Mouse (Mus musculus) CH12.LX (cell line): ENCODE results near the gene Gper1.

Experiments used
- CTCF ChIP-seq, 2 experiments: IDR thresholded peaks in 1 of 2; conservative IDR thresholded peaks in 1 of 2; 2 replicates each; pipeline ENCODE4 v1.5.1; 2011 to 2012; ENCODE audit warnings: low read depth in 2 of 2, low read length in 2 of 2, improper control_type of control experiment in 1 of 2, inconsistent platforms in 1 of 2, mild to moderate bottlenecking in 1 of 2, moderate library complexity in 1 of 2
- POLR2A ChIP-seq: IDR thresholded peaks from 2 replicates; pipeline ENCODE4 v1.6.1; 2011; ENCODE audit warnings: low read depth, mild to moderate bottlenecking, improper control_type of control experiment, low read length
- RCOR1 ChIP-seq: conservative IDR thresholded peaks from 2 replicates; pipeline ENCODE4 v1.6.1; 2012; ENCODE audit warnings: low read depth, mild to moderate bottlenecking, inconsistent platforms, low read length, improper control_type of control experiment

DNA sequence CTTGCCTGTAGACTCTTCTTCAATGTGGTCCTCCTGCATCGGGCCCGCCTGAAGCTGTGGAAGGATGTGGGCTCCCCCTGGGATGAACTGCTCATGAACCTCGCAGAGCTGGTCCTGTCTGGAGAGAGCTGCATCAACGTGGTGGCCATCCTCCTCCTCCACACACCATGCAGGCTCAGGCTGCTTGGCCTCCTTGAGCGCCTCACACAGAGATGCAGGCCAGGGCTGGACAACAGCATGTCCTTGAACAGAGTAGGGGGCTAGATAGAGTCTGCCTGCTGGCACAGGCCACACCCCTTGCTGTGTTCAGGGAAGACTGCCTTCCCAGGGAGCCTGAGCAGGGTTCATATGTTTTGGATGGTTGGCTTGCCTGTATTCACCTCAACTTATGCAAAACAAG lies 8.0 kb upstream of the Gper1 start:
- TF ChIP-seq RCOR1 (no peak), CTCF (conservative IDR thresholded peaks at IDR 0.05 in 1 of 2, IDR thresholded peaks at IDR 0.05 in 1 of 2; ENCODE audit: low read depth in 2 of 2, low read length in 2 of 2) (no peak), POLR2A (no peak)
